Mouse (Mus musculus) stomach, postnatal 0 days (tissue): Measurements from ENCODE around the gene Fndc9.

Experiments used
- CTCF ChIP-seq: IDR thresholded peaks from 2 replicates; pipeline ENCODE4 v1.5.1; 2016; ENCODE audit warnings: antibody characterized with exemption, low read depth, mild to moderate bottlenecking, moderate library complexity
- EP300 ChIP-seq: optimal IDR thresholded peaks from 2 replicates; pipeline ENCODE3; 2016; ENCODE audit warnings: antibody characterized with exemption

DNA sequence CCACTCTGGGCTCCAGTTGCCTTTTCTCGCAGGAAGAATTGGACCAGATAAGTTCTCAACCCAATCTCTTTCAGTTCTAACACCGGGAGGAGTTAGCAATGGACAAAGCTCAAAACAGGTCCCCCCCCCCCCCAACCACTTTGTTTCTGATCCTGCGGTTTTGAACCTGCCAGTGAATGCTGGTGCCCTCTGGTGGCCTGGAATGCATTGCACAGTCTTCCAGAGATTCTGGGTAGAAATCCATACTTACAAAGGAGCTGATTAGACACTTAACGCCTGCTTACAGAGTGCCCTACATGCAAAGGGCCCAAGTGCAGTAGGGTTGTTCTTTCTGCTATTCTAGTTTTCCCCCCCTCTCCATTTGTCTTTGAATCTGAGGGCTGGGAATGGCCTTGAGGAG lies 22.9 kb downstream of the Fndc9 start:
- TF ChIP-seq CTCF (peak; percentile 75), EP300 (no peak)
